Mouse (Mus musculus) intestine, postnatal 0 days (tissue): ENCODE measurements around the gene H60b. TPM values are rescaled to one million over a fixed set of nuclear protein-coding genes. Genes with fewer than 3 reads are reported as not detected.
"Not testable (repeated sequence)": the region's sequence is repeated elsewhere in the genome, so short reads cannot be mapped to it uniquely, and the experiment has no call there.

Source experiments
- ATAC-seq: fragments of 200-750 bp; cut with Nextera tagmentation; 2 replicates; pipeline ENCODE4 v1.8.0; 2017; ENCODE audit warnings: mild to moderate bottlenecking, moderate TSS enrichment, moderate library complexity
- H3K27ac ChIP-seq: fragments of 300-500 bp; sonication (generic); 2 replicates; pipeline ENCODE4 v1.5.1; 2014; ENCODE audit warnings: mild to moderate bottlenecking, low read depth, low read length, moderate library complexity
- H3K27me3 ChIP-seq: fragments of 300-500 bp; sonication (generic); replicated peaks from 2 replicates; pipeline ENCODE4 v1.6.1; 2014; ENCODE audit warnings: low read length, mixed read lengths; ENCODE audit not compliant: control insufficient read depth, insufficient read depth
- H3K36me3 ChIP-seq: fragments of 300-500 bp; sonication (generic); 2 replicates; pipeline ENCODE4 v1.6.1; 2014; ENCODE audit warnings: mild to moderate bottlenecking, moderate library complexity; ENCODE audit not compliant: control insufficient read depth, insufficient read depth
- H3K4me1 ChIP-seq: fragments of 300-500 bp; sonication (generic); replicated peaks from 2 replicates; pipeline ENCODE4 v1.6.1; 2014; ENCODE audit warnings: antibody characterized with exemption, low read length, mixed read lengths; ENCODE audit not compliant: control insufficient read depth, insufficient read depth
- H3K4me2 ChIP-seq: fragments of 300-500 bp; sonication (generic); replicated peaks from 2 replicates; pipeline ENCODE4 v1.6.1; 2014; ENCODE audit warnings: low read depth, mild to moderate bottlenecking, moderate library complexity
- H3K4me3 ChIP-seq: fragments of 300-500 bp; sonication (generic); 2 replicates; pipeline ENCODE4 v1.5.1; 2014; ENCODE audit warnings: low read depth, low read length
- H3K9ac ChIP-seq: fragments of 300-500 bp; sonication (generic); 2 replicates; pipeline ENCODE4 v1.6.1; 2014; ENCODE audit warnings: mild to moderate bottlenecking, low read depth, low read length
- H3K9me3 ChIP-seq: fragments of 300-500 bp; sonication (generic); 2 replicates; pipeline ENCODE4 v1.6.1; 2016; ENCODE audit warnings: mixed run types; ENCODE audit not compliant: control insufficient read depth
- CTCF ChIP-seq: sonication (generic); IDR thresholded peaks from 2 replicates; pipeline ENCODE4 v1.5.1; 2016; ENCODE audit warnings: low read depth, mild to moderate bottlenecking, control low read depth, antibody characterized with exemption, moderate library complexity
- WGBS: fragments of 180-500 bp; shearing (Covaris S2); extraction: QIAGEN DNeasy Blood & Tissue Kit; methylation state at CpG from one replicate; pipeline ENCODE4 v1.1.7; 2014; 5-methylcytosine and 5-hydroxymethylcytosine counted together
- polyA plus RNA-seq: library from polyadenylated mRNA; unstranded; fragments of >200 nt; fragmentation: Nextera tagmentation; extraction: Ambion mirVana; gene quantifications from 2 replicates; pipeline ENCODE4 v1.2.1, GENCODE M21; 2015

Gene H60b
- polyA plus RNA-seq, 1 experiment from 2014 or later: 0.50 TPM

DNA sequence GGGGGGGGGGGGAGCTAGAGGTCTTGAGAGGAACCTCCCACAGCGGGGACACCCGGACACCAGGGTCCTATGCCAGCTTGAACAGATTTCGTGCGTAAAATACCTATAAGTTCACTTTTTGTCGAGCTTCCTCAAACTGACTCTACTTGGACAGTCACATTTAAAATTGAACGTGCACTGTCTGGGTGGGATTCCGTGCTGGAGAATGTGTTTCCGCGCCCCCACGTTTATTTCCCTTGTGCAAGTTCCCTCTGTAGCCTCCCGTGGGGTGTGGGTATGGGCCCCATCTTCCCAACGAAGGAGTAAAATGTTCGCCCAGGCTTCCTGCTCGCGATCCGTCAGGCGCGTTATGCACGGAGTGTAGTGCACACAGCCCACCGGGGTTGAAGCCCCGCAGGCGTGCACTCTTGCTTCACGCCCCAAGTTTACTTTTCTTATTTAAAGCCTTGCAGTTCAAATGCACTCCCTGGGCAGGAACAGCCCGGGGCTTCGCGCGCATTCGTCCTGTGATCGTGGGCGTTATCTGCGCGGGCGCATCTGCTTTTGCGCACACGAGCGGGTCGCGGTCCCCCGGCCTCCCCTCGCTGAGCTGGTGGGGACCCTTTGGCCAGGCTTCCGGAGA lies 115.4 kb downstream of the H60b start:
- Histone ChIP-seq H3K36me3 (no peaks in the 10 kb centered on the region), H3K9ac (no peak overlapping the region), H3K9me3 (no peaks in the 10 kb centered on the region), H3K4me1 (no peaks in the 10 kb centered on the region), H3K4me2 (peak overlapping the region; percentile 80), H3K27ac (no peak overlapping the region), H3K4me3 (peak overlapping the region; percentile 43), H3K27me3 (0 out of 2 replicates have a peak, but pooled peaks cover 11% of the 10 kb centered on the region)
- 1% methylated on average over 41 of the region's 41 CpGs for WGBS
- ATAC-seq: no peak
- TF ChIP-seq CTCF: no peak

GRCm38 (mm10) chr10:22274445-22275057 lies 116.2 kb downstream of the H60b start:
- no peak overlapping the region for H3K4me2 ChIP-seq

GRCm38 (mm10) chr10:22278468-22278867 lies 120.1 kb downstream of the H60b start:
- H3K4me3 ChIP-seq, ATAC-seq, H3K27ac ChIP-seq, H3K4me1 ChIP-seq, H3K36me3 ChIP-seq, H3K9me3 ChIP-seq, H3K9ac ChIP-seq, H3K4me2 ChIP-seq: not testable (repeated sequence)
- H3K27me3 ChIP-seq: 0 out of 2 replicates have a peak, but pooled peaks cover 11% of the 10 kb centered on the region
- WGBS: 85% methylated on average over 2 of the region's 2 CpGs

More at GRCm38 (mm10) chr10:22274445-22275057, 116.2 kb downstream of the H60b start:
- WGBS: 13% methylated on average over 19 of the region's 19 CpGs
- Histone ChIP-seq H3K4me1 (no peaks in the 10 kb centered on the region), H3K4me3 (peak overlapping the region; percentile 43), H3K9me3 (no peaks in the 10 kb centered on the region), H3K36me3 (no peaks in the 10 kb centered on the region), H3K9ac (no peak overlapping the region), H3K27me3 (0 out of 2 replicates have a peak, but pooled peaks cover 11% of the 10 kb centered on the region), H3K27ac (no peak overlapping the region)
- ATAC-seq: no peak
- TF ChIP-seq CTCF: no peak

- Histone ChIP-seq H3K4me1 (no peaks in the 10 kb centered on the region), H3K36me3 (no peaks in the 10 kb centered on the region), H3K27me3 (no peaks in the 10 kb centered on the region), H3K9ac (no peak overlapping the region), H3K4me3 (no peak overlapping the region), H3K9me3 (no peaks in the 10 kb centered on the region), H3K4me2 (no peak overlapping the region), H3K27ac (no peak overlapping the region)
- whole genome bisulfite sequencing: 44% methylated on average over 6 of the region's 6 CpGs
- no peak for TF ChIP-seq CTCF
- no peak for ATAC-seq
Observed at GRCm38 (mm10) chr10:22282816-22283215, 124.4 kb downstream of the H60b start.

DNA sequence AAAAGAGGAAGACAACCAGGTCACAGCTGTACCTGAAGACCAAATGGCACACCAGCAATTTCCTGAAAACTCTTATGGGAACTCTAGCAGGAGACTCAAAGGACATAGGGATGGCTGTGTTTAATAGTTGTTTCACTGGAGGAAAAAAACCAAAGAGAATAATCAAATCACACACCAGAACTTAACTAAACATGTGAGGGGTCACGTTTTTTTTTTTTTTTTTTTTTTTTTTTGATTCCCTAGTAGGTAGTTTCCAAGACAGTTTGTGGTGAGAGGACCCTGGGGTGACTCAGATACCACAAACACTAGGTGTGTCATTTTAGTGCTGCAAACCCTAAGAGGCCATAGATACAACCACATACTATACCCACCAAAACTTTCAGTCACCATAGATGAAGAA lies 137.3 kb downstream of the H60b start:
- Histone ChIP-seq H3K27ac (no peak overlapping the region), H3K9ac (no peak overlapping the region), H3K27me3 (no peaks in the 10 kb centered on the region), H3K36me3 (no peaks in the 10 kb centered on the region), H3K9me3 (no peaks in the 10 kb centered on the region), H3K4me1 (no peaks in the 10 kb centered on the region), H3K4me3 (no peak overlapping the region), H3K4me2 (no peak overlapping the region)
- no peak for TF ChIP-seq CTCF
- WGBS: 25% methylated on average over 1 of the region's 1 CpGs
- ATAC-seq: no peak

DNA sequence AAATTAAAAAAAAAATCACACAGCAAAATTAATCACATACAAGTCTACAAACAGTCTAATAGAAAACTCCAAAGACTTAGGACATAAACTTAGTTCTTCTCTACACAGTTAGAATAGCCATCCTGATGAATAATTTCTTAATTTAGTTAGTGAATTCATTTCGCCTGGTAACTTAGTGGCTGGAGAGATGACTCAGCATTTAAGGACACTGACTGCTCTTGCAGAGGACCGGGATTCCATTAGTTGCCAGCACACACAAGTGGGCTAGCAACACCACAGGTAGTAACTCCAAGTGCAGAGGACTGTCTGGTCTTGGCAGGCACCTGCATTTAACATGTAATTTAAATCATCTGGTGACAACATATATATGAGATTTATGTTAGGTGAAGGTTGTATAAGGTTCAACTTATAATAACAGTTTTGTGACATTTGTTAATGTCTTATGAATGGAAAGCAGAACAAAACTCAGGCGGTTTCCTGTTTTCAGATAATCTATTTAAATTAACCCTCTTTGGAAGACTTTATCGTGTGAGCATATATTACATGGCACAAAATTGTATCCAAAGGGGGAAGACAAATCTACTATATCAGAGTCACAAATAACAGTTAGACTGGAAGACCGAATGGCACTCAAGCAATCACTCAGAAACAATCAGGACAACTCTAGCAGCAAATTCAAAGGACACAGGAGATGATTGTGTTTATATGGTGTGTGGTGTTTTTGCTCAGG lies 138.8 kb downstream of the H60b start:
- no peak overlapping the region for H3K4me2 ChIP-seq
- H3K27ac ChIP-seq: no peak overlapping the region
- no peaks in the 10 kb centered on the region for H3K36me3 ChIP-seq
- TF ChIP-seq CTCF: no peak
- 77% methylated on average over 5 of the region's 5 CpGs for WGBS
- H3K27me3 ChIP-seq: no peaks in the 10 kb centered on the region
- H3K4me3 ChIP-seq: no peak overlapping the region
- no peaks in the 10 kb centered on the region for H3K9me3 ChIP-seq
- no peak overlapping the region for H3K9ac ChIP-seq
- no peaks in the 10 kb centered on the region for H3K4me1 ChIP-seq
- no peak for ATAC-seq
